Mouse (Mus musculus): ENCODE measurements around the gene Pip5k1b.

GRCm38 (mm10) chr19:24519732-24520409 lies 35.8 kb downstream of the Pip5k1b start:
- TF ChIP-seq CTCF (IDR thresholded peaks at IDR 0.05) (no peak), POLR2A (IDR thresholded peaks at IDR 0.05; ENCODE audit: insufficient read depth, low read depth, low read length) (no peak)
